Mouse (Mus musculus): ENCODE results near the gene Uqcc1.
"Not testable (repeated sequence)": the region's sequence is repeated elsewhere in the genome, so short reads cannot be mapped to it uniquely, and the experiment has no call there.

Uqcc1 gene

DNA sequence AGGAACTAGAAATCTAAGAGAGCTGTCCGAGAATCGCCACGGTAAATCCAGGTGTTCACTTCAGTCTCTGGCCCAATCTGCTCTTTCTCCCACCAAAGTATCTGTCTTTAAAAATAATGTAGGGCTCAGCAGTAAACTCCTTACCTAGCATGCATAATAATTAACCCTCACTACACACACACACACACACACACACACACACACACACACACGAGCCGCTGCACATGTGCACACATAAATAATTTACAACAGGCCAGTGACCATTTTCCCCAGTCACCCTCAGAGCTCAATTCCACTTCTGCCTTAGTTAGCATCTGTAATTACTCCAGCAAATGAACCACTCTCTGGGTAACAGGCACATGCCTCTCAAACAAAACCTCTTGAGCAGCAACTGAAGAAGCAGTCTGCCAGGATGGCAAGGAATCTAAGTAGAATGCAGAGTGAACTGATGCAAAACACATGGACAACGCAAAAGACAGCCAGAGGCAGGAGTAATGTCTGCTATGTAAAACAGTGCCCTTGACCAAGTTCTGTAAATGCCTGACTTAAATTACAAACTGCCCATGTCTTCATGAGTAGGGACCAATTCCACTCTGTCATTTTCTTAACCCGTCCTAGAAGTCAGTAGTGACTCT, 1.3 kb downstream of the Uqcc1 start:
- DNase-seq = no peak

DNA sequence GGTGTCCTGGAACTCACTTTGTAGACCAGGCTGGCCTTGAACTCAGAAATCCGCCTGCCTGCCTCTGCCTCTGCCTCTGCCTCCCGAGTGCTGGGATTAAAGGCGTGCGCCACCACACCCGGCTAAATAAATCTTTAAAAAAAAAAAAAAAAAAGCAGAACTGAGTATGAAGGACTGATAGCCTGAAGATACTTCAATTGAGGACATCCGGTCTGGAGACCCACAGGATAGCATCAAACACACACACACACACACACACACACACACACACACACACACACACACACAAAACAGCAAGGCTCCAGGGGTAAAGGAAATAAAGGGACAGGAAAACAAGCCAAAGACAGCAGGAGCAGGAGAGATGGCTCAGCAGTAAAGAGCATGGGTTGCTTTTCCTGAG, 4.9 kb downstream of the Uqcc1 start:
- DNase-seq = not testable (repeated sequence)

- DNase-seq = no peak
These were observed 7.0 kb downstream of the Uqcc1 start for GRCm38 (mm10) chr2:155923143-155923542.

- DNase-seq = no peak
These were observed 15.4 kb downstream of the Uqcc1 start for GRCm38 (mm10) chr2:155914684-155915083.

DNA sequence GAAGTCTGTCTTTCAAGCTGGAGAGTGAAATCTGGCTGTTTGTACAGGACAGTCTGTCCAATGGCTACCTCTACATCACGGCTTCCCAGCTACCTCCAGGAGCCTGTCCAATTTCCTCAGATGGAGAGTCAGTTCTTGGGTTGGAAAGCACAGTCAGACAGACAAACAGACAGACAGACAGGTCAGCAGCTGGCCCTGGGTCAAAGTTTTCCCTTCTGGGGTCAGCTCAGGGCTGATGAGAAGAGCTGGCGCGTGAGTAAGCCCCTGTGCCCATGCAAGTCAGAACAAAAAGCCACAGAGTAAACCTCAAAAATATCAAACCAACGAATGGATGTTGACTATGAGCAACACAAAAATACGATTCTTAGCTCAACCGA, 26.5 kb downstream of the Uqcc1 start:
- no peak for DNase-seq

DNA sequence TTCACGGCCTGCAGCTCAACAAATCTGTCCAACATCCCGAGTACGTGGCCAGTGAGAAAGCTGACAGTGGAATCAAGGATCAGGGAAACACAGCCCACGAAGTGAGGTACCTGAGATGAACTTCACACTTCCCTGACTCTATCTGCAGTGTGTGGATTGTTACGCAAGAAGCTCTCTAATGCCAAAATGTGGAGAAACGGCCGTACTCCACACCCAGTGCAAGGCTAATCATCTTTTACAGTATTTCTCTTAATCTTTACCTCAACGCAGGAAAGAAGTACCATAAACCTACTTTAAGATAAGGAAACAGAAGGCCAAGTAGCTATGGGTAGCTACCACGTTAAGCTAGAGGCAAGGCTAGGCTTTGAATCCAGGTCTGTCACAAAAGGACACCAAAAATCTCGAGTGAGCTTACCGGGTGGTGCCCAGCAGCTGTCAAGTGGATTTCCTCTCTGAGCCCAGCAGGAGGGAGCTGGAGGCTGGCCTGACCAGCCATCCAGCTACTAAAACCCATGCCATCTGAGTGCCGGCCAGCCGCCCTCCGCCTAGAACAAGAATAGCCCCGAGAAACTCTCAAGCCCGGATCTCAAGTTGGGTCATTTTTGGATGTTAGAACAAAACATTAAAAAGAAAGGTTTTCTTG, 27.0 kb downstream of the Uqcc1 start:
- peak; percentile 74 for DNase-seq

GRCm38 (mm10) chr2:155895046-155895735, 34.9 kb downstream of the Uqcc1 start:
- DNase-seq = no peak

DNA sequence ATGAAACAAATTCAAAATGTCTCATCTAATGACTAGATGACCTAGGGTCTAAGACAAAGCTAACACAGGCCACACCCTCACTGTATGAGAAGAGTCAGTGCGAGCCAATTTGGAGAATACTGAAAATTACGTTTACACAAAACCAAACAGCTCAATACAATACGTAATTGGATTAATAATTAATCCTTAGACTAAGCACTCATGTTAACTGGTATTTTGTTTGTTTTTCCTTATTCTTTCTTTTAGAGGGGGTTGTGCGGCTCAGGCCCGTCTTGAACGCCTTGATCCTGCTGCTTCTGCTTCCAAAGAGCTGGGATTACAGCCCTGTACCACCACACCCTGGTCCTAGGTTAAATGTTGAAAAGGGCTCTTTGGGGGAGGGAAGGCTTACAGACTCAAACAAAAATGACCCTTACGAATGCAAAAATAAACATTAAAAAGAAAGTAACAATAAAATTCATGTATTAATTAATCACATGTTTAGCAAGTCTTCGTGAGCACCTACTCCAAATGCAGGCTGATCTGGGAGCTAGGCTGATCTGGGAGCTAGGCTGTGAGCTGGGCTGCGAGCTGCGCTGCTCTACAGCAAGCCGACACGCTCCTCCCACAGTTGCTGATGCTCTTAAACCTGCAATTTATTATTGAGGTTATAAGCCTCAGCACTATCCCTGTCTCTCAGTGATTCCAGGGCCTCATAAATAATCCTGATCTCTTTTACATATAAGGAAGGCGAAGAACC, 35.6 kb downstream of the Uqcc1 start:
- DNase-seq = no peak

DNA sequence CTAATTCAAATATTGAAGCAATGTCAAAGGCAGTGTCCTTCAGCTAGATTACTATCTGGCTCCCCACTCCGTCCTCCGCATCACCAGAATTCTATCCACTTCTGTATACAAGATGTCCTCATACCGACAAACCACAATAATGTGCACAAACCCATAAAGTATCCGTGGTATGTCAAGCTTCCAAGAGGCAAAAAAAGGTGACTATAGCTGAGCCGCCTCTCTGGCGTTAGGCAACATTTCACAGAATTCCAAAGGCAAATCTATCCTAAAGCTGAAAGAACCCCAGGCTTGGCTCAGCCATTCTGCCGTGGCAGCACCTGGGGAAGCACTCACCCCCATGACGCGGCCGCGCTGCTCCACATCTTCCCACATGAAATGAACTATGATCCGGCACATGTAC, 43.3 kb downstream of the Uqcc1 start:
- no peak for DNase-seq

- no peak for DNase-seq
These were observed 44.8 kb downstream of the Uqcc1 start for GRCm38 (mm10) chr2:155885271-155885697.

GRCm38 (mm10) chr2:155882087-155882486, 48.0 kb downstream of the Uqcc1 start:
- no peak for DNase-seq

DNA sequence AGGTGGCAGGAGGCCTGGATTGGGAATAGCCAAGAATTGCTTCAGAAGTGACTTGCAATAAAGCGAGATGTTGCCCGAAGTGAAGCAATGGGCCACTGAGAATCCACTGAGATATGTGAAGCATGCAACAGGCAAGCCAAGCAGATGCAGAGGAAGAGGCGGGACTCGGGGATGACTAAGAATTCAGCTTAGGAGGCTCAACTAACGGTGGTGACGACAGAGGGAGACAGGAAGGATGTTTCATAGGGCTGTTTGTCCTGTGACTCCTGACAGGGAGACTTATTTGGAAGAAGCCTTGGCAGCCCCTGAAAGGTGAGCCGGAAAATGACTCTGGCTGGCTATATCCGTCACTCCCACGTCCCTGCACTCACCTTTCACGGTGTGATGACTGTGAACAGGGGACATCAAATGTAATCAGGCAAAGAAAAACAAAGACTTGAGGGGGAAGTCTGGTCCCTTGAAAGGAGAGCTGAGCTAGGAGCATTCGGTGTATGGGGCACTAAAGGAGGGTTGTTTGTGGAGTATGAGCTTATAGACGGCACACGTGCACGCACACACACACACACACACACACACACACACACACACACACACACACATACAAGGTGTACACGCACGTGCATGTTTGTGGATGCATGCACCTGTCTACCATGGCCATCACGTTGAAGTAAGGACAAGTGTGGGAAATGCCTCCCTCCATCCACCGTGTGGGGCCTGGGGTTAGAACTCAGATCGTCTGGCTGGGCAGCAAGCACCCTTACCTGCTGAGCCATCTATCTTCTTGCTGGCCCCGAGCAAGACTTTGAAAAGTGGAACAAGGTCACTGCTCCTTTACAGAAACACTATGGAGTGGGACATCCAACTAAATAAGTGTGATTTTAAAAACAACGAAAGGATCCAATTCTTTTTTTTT, 50.9 kb downstream of the Uqcc1 start:
- no peak for DNase-seq

DNA sequence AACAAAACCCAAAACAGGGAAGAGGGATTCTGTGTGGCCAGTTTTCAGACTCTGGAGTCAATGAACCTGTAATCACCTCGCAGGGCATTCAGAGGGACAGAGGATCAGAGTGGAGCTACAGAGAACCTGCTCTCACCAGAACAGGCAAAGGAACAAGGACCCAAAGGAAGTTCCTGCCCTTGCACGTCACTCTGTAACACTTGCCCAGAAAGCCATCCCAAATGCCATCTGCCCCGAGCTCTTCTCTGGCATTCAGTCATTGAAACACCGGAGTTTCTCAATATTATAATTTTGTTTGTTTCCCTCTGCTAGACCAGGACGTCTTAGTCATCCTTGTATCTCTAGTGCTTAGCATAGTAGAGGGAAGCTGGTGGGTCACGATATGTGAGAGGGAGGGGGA, 56.5 kb downstream of the Uqcc1 start:
- DNase-seq = no peak

DNA sequence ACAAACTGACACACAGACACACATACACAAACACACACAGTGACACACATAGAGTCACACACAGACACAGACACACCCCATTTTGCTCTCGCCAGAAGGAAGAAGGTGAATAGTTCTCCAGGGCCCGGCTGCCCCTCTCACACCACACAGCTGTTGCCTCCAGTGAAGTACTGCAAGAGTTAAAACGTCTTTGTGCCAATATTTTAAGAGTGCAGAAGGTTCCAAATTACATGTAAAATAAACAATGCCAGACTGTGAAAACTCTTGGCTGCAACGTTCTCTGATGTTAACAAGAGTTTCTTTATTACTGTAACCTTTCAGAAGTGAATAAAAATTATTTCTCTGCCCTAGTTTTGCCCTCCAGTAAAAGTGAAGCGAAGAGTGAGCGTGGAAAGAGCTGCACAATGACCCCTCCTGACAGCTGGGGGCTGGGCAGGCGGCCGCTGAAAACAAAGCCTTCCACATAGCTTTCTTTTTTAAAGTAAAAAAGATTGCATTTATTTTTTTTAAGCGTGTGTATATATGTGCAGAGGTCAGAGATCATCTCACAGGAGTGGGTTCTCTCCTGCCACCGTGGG, 57.1 kb downstream of the Uqcc1 start:
- no peak for DNase-seq

GRCm38 (mm10) chr2:155872486-155872885, 57.6 kb downstream of the Uqcc1 start:
- DNase-seq = peak; percentile 43

DNA sequence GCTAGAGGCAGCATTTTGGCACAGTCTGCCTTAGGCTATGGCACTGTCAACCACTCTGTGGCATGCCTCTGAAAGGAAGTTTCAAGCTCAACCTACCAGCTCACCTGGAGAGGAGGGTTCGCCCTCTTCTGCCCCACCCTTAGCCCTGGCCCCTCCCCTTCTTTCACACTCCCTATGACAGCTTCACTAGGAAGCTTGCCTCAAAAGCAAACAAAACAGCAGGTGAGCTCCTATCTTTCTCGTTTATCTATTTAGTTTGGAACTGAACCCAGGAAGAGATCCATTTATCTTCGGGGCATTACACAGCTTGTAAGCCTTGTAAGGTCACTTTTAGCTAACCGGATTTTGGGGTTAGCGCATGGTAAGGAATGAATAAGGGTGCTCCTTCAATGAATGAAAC, 60.3 kb downstream of the Uqcc1 start:
- DNase-seq = no peak

GRCm38 (mm10) chr2:155868320-155868719, 61.8 kb downstream of the Uqcc1 start:
- no peak for DNase-seq

GRCm38 (mm10) chr2:155863301-155863867, 66.7 kb downstream of the Uqcc1 start:
- DNase-seq = no peak

- DNase-seq = no peak
These were observed 67.4 kb downstream of the Uqcc1 start for GRCm38 (mm10) chr2:155862573-155863300.

DNA sequence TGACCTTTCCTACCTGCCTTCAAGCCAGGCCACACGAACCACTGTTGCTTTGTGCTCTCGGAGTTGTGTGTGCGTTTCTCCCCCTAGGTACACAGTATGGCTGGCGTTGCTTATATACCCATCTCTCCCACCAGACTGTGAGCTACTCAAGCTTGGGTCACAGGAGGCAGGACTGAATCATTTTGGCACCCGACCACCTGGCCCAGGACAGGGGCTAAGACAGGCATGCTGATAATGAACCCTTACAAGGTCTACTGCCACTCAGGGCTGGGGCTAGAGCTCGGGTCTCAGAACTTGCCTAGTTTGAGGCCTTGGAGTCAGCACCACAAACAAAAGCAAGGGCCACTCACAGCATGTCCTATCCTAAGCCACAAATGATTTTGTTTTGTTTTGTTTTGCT, 68.5 kb downstream of the Uqcc1 start:
- no peak for DNase-seq

- no peak for DNase-seq
These were observed 70.0 kb downstream of the Uqcc1 start for GRCm38 (mm10) chr2:155860102-155860501.
